Comparison of ENCODE assay signal across 10 mouse cellular contexts in genomic region chrX:167231150-167231549, GRCm38 (mm10). TPM values are rescaled to one million over a fixed set of nuclear protein-coding genes. Genes with fewer than 3 reads are reported as not detected.
DNase-seq lines count a peak whose midpoint lies in the region; ATAC-seq and TF ChIP-seq lines count a peak whose summit lies in the region.
"Had no signal": no experiment of that assay in that cellular context is flagged by ENCODE, and none has a peak within 500 bp of the region (broad histone marks: within the 10 kb centered on the region; RNA-seq: fewer than 3 reads in every experiment).

No protein-coding gene starts in this region.

- H3K79me2 ChIP-seq in macrophage (ENCODE audit: inconsistent target): no peaks in the 10 kb centered on the region

- H3K4me3 ChIP-seq in midbrain, embryonic 14.5 days (replicated peaks; ENCODE audit: low read depth, low read length): no peak overlapping the region
- H3K4me3 ChIP-seq in midbrain, embryonic 15.5 days: no peak overlapping the region
- no peak overlapping the region for H3K4me3 ChIP-seq in macrophage (ENCODE audit: inconsistent target)
- no peak overlapping the region for H3K4me3 ChIP-seq in hindbrain, postnatal 0 days (ENCODE audit: low read length)

- no peak for ATAC-seq in midbrain, embryonic 14.5 days (ENCODE audit: low FRiP score, low TSS enrichment)
- no peak for ATAC-seq in midbrain, embryonic 15.5 days (replicated peaks)
- peak; percentile 67 for ATAC-seq in activated CD4-positive, CD25-positive, alpha-beta regulatory T cell, adult 4 months
- ATAC-seq in hindbrain, postnatal 0 days: no peak
- ATAC-seq: midbrain, embryonic 16.5 days had no signal

- no peak overlapping the region for H3K4me2 ChIP-seq in midbrain, embryonic 14.5 days (ENCODE audit: low read length)
- H3K4me2 ChIP-seq in midbrain, embryonic 15.5 days: no peak overlapping the region
- H3K4me2 ChIP-seq in hindbrain, postnatal 0 days (ENCODE audit: low read depth, low read length): no peak overlapping the region

- no peaks in the 10 kb centered on the region for H3K27me3 ChIP-seq in midbrain, embryonic 14.5 days (ENCODE audit: control insufficient read depth, insufficient read depth, low read length)
- no peaks in the 10 kb centered on the region; the same call in 1 of the 2 replicates for H3K27me3 ChIP-seq in midbrain, embryonic 15.5 days (replicated peaks)
- no peaks in the 10 kb centered on the region for H3K27me3 ChIP-seq in hindbrain, postnatal 0 days (ENCODE audit: insufficient read depth, low read length)

- H3K9ac ChIP-seq in midbrain, embryonic 14.5 days (replicated peaks; ENCODE audit: low read length): no peak overlapping the region
- H3K9ac ChIP-seq in midbrain, embryonic 15.5 days: no peak overlapping the region
- no peak overlapping the region for H3K9ac ChIP-seq in hindbrain, postnatal 0 days (replicated peaks; ENCODE audit: low read length)

- 48% methylated on average over 8 of the region's 8 CpGs for WGBS in midbrain, embryonic 14.5 days
- 47% methylated on average over 8 of the region's 8 CpGs for WGBS in midbrain, embryonic 15.5 days
- 36% methylated on average over 8 of the region's 8 CpGs for WGBS in macrophage (ENCODE audit: missing documents)
- 46% methylated on average over 8 of the region's 8 CpGs for WGBS in hindbrain, postnatal 0 days

- no peaks in the 10 kb centered on the region for H3K9me3 ChIP-seq in midbrain, embryonic 14.5 days (ENCODE audit: control insufficient read depth, low read length)
- H3K9me3 ChIP-seq in midbrain, embryonic 15.5 days: no peaks in the 10 kb centered on the region
- H3K9me3 ChIP-seq in hindbrain, postnatal 0 days (ENCODE audit: low read length): no peaks in the 10 kb centered on the region

- H3K36me3 ChIP-seq in midbrain, embryonic 14.5 days (ENCODE audit: control insufficient read depth, insufficient read depth, low read length): no peaks in the 10 kb centered on the region
- H3K36me3 ChIP-seq in midbrain, embryonic 15.5 days (replicated peaks): no peaks in the 10 kb centered on the region
- H3K36me3 ChIP-seq in macrophage (ENCODE audit: inconsistent target): no peaks in the 10 kb centered on the region
- no peaks in the 10 kb centered on the region for H3K36me3 ChIP-seq in hindbrain, postnatal 0 days (ENCODE audit: insufficient read depth, low read length)

- H3K27ac ChIP-seq in midbrain, embryonic 14.5 days (replicated peaks; ENCODE audit: low read depth, low read length): no peak overlapping the region
- no peak overlapping the region for H3K27ac ChIP-seq in midbrain, embryonic 15.5 days
- H3K27ac ChIP-seq in macrophage: peak overlapping the region; percentile 60
- no peak overlapping the region for H3K27ac ChIP-seq in hindbrain, postnatal 0 days

- TF ChIP-seq CTCF in hindbrain, postnatal 0 days (IDR thresholded peaks at IDR 0.05; ENCODE audit: low read depth): no peak

- H3K4me1 ChIP-seq in midbrain, embryonic 14.5 days (ENCODE audit: control insufficient read depth, insufficient read depth, low read length): peaks cover 5% of the 10 kb centered on the region; the same call in 1 of the 2 replicates
- no peaks in the 10 kb centered on the region for H3K4me1 ChIP-seq in midbrain, embryonic 15.5 days
- no peaks in the 10 kb centered on the region for H3K4me1 ChIP-seq in hindbrain, postnatal 0 days (ENCODE audit: insufficient read depth, low read length)

- peak; percentile 5 for DNase-seq in midbrain, embryonic 14.5 days
- peak; percentile 52 for DNase-seq in thymus, postnatal 14 days
- DNase-seq in urinary bladder, postnatal 25 days (ENCODE audit: low spot score): no peak
- no peak for DNase-seq in hindbrain, postnatal 0 days (ENCODE audit: low spot score)
- DNase-seq: gastrocnemius, postnatal 10 days; heart, postnatal 36 days had no signal

RNA-seq across cellular contexts. Expression of gene Tmsb4x, which starts 22.0 kb away (rescaled TPM):
- 5,114 and 5,358 TPM in 2 replicates for polyA plus RNA-seq in midbrain, embryonic 14.5 days (2014; fragmentation: Nextera tagmentation; extraction: Ambion mirVana)
- polyA plus RNA-seq in midbrain, embryonic 15.5 days (2015; fragmentation: Nextera tagmentation; extraction: Ambion mirVana): 4,195 and 4,308 TPM in 2 replicates
- over 10,000 TPM; 15,449 to 15,725 TPM for polyA plus RNA-seq in activated CD4-positive, CD25-positive, alpha-beta regulatory T cell, adult 4 months (2017; shearing (Covaris generic))
- 1,000 to 10,000 TPM in 5 of 26 experiments, 100 to 1,000 TPM in 21; 301 to 1,383 (median 738) TPM for total RNA-seq in macrophage (2018; cell fraction: chromatin; rRNA removed)
- total RNA-seq in macrophage (2018; cell fraction: cytosol; rRNA removed): over 10,000 TPM in 13 of 26 experiments, 1,000 to 10,000 TPM in 13; 6,933 to 20,466 (median 10,239) TPM
- 1,000 to 10,000 TPM in 24 of 26 experiments, 100 to 1,000 TPM in 2; 863 to 5,485 (median 2,675) TPM for total RNA-seq in macrophage (2018; cell fraction: nucleus; rRNA removed)
- polyA plus RNA-seq in macrophage (2018): 6,334 to 16,092 TPM (median 9,092 TPM) in 3 replicates
- total RNA-seq in hindbrain, postnatal 0 days (2014; rRNA removed): 879 and 1,090 TPM in 2 replicates
- polyA plus RNA-seq in hindbrain, postnatal 0 days (2015; fragmentation: Nextera tagmentation; extraction: Ambion mirVana): 4,785 and 5,074 TPM in 2 replicates

RNA-seq across cellular contexts. Expression of gene Tlr8, which starts 33.0 kb away (rescaled TPM):
- 0.07 TPM in 1 of 2 replicates, not detected in the other for polyA plus RNA-seq in midbrain, embryonic 14.5 days (2014; fragmentation: Nextera tagmentation; extraction: Ambion mirVana)
- polyA plus RNA-seq in midbrain, embryonic 15.5 days (2015; fragmentation: Nextera tagmentation; extraction: Ambion mirVana): 0.15 TPM in 1 of 2 replicates, not detected in the other
- polyA plus RNA-seq in activated CD4-positive, CD25-positive, alpha-beta regulatory T cell, adult 4 months (2017; shearing (Covaris generic)): not detected
- total RNA-seq in macrophage (2018; cell fraction: chromatin; rRNA removed): 100 to 1,000 TPM in 13 of 26 experiments, 10 to 100 TPM in 13; 22.2 to 193 (median 106) TPM
- 100 to 1,000 TPM; 132 to 286 (median 191) TPM for total RNA-seq in macrophage (2018; cell fraction: cytosol; rRNA removed)
- total RNA-seq in macrophage (2018; cell fraction: nucleus; rRNA removed): 100 to 1,000 TPM in 25 of 26 experiments, 10 to 100 TPM in 1; 76.6 to 287 (median 194) TPM
- 125 to 202 TPM (median 165 TPM) in 3 replicates for polyA plus RNA-seq in macrophage (2018)
- total RNA-seq in hindbrain, postnatal 0 days (2014; rRNA removed): 0.26 and 0.40 TPM in 2 replicates
- polyA plus RNA-seq in hindbrain, postnatal 0 days (2015; fragmentation: Nextera tagmentation; extraction: Ambion mirVana): 0.10 and 0.28 TPM in 2 replicates
- polyA plus RNA-seq: midbrain, embryonic 16.5 days had no signal

Comparison
In these comparisons a context has a peak if more than half of its experiments do, and no peak if none do; other contexts are left out.
1. DNase-seq: peak in midbrain, embryonic 14.5 days (single experiment) and thymus, postnatal 14 days (single experiment); none in urinary bladder, postnatal 25 days (single experiment) and hindbrain, postnatal 0 days (single experiment).
2. RNA of gene Tlr8, which starts 33.0 kb away (polyA plus RNA-seq): 125 to 202 TPM in macrophage; 0.10 to 0.28 TPM in hindbrain, postnatal 0 days, 0.07 TPM in midbrain, embryonic 14.5 days, 0.15 TPM in midbrain, embryonic 15.5 days and not detected in activated CD4-positive, CD25-positive, alpha-beta regulatory T cell, adult 4 months; every median in the first group is over 10 times any median in the second.